Mouse (Mus musculus): ENCODE measurements around the gene Rbm41. TPM values are rescaled to one million over a fixed set of nuclear protein-coding genes. Genes with fewer than 3 reads are reported as not detected.
A peak's percentile ranks its signal among the peaks of the same experiment; 100 is the strongest.

Gene Rbm41
- 1 to 10 TPM; 8.6 to 9.1 TPM for total RNA-seq (2021)
- long read RNA-seq, experiment 1, partial matches to known transcripts = 0 of 1 reads
- long read RNA-seq, experiment 1, other reads (novel, unspliced or antisense) = 1 of 1 reads
- long read RNA-seq, experiment 2 = 0 reads

GRCm38 (mm10) chrX:139997740-139998690, at the start of gene Rbm41:
Gene Rbm41 (minus strand): TSS chrX:139998595.
- DNase-seq (ENCODE audit: low spot score in 2 of 2) = peak; percentile 63 to 67

GRCm38 (mm10) chrX:139998691-139999065, 283 bp upstream of the Rbm41 start:
- DNase-seq (ENCODE audit: low spot score in 2 of 2) = no peak

- no peak for DNase-seq (ENCODE audit: low spot score in 2 of 2)
Measured at GRCm38 (mm10) chrX:139982115-139982514, 16.3 kb downstream of the Rbm41 start.

- no peak for DNase-seq (ENCODE audit: low spot score in 2 of 2)
Measured at GRCm38 (mm10) chrX:139933507-139933906, 64.9 kb downstream of the Rbm41 start.

GRCm38 (mm10) chrX:139932472-139932871, 65.9 kb downstream of the Rbm41 start:
- DNase-seq (ENCODE audit: low spot score in 2 of 2) = no peak

- DNase-seq (ENCODE audit: low spot score in 2 of 2) = no peak
Measured at GRCm38 (mm10) chrX:139920572-139920971, 77.8 kb downstream of the Rbm41 start.

- DNase-seq (ENCODE audit: low spot score in 2 of 2) = no peak
Measured at GRCm38 (mm10) chrX:139891387-139891786, 107.0 kb downstream of the Rbm41 start.

- DNase-seq (ENCODE audit: low spot score in 2 of 2) = no peak
Measured at GRCm38 (mm10) chrX:139883221-139883620, 115.2 kb downstream of the Rbm41 start.

GRCm38 (mm10) chrX:139877936-139878335, 120.5 kb downstream of the Rbm41 start:
- DNase-seq (ENCODE audit: low spot score in 2 of 2) = no peak

- DNase-seq (ENCODE audit: low spot score in 2 of 2) = no peak
Measured at GRCm38 (mm10) chrX:139877105-139877504, 121.3 kb downstream of the Rbm41 start.

- DNase-seq (ENCODE audit: low spot score in 2 of 2) = peak; percentile 16 to 46
Measured at GRCm38 (mm10) chrX:139870938-139871791, 127.2 kb downstream of the Rbm41 start, which contains the start of gene Morc4. Gene Morc4 (minus strand): TSS chrX:139871677.

GRCm38 (mm10) chrX:139870300-139870711, 128.1 kb downstream of the Rbm41 start:
- peak in 1 of 2 experiments; percentile 2 for DNase-seq (ENCODE audit: low spot score in 2 of 2)

GRCm38 (mm10) chrX:139859402-139859801, 139.0 kb downstream of the Rbm41 start:
- peak in 1 of 2 experiments; percentile 2 for DNase-seq (ENCODE audit: low spot score in 2 of 2)

- DNase-seq (ENCODE audit: low spot score in 2 of 2) = no peak
Measured at GRCm38 (mm10) chrX:139854795-139855194, 143.6 kb downstream of the Rbm41 start.

- DNase-seq (ENCODE audit: low spot score in 2 of 2) = no peak
Measured at GRCm38 (mm10) chrX:139841091-139841490, 157.3 kb downstream of the Rbm41 start.

Other genes starting within 250 kb of the Rbm41 start
- gene Ripply1, start 216.2 kb downstream of the Rbm41 start, total RNA-seq (2021) = not detected
- gene Cldn2, start 197.8 kb downstream of the Rbm41 start, total RNA-seq (2021) = under 1 TPM; 0.12 to 0.23 TPM
- 1 to 10 TPM; 3.8 to 6.5 TPM for gene Morc4, start 126.9 kb downstream of the Rbm41 start, total RNA-seq (2021)
- gene Nup62cl, start 64.1 kb upstream of the Rbm41 start, total RNA-seq (2021) = 1 to 10 TPM in 1 of 2 experiments, under 1 TPM in 1; 0.19 to 1.2 TPM
- not detected for gene Pih1h3b, start 64.3 kb upstream of the Rbm41 start, total RNA-seq (2021)

Measured in left cerebral cortex, adult 18-20 months (tissue).